Mouse (Mus musculus): ENCODE measurements around the gene Mst1r.

GRCm38 (mm10) chr9:107964681-107965080, 58.0 kb downstream of the Mst1r start:
- no peak for TF ChIP-seq EP300 (IDR thresholded peaks at IDR 0.05; ENCODE audit: low read depth)
- TF ChIP-seq CTCF (IDR thresholded peaks at IDR 0.05; ENCODE audit: low read depth) = no peak
